26 mouse cellular contexts compared by ENCODE assay signal in the genomic region with DNA sequence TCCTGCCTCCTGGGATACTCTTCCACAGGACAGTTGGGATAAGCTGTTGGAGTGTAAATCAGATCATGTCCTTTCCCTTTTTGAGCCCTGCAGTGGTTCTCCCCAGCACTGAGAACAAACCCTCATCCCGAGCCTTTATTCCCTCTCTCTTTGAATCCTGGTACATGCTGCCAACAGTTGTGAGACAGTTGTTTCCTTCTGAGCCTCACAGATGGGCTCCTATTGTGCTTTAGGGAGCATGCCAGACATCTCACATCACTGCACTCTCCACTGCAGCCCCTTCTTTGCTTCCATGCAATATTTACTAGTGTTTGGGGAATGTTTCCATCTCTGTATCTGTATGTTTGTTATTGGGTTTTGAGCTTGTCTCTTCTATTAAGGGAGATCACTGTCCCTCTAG. TPM values are rescaled to one million over a fixed set of nuclear protein-coding genes. Genes with fewer than 3 reads are reported as not detected.
A peak's percentile ranks its signal among the peaks of the same experiment; 100 is the strongest.
DNase-seq lines count a peak whose midpoint lies in the region; ATAC-seq and TF ChIP-seq lines count a peak whose summit lies in the region.
"Had no signal": no experiment of that assay in that cellular context is flagged by ENCODE, and none has a peak within 500 bp of the region (broad histone marks: within the 10 kb centered on the region; RNA-seq: fewer than 3 reads in every experiment).

No protein-coding gene starts in this region.

- no peak for DNase-seq in forebrain, postnatal 0 days
- DNase-seq in hindbrain, embryonic 10.5 days (ENCODE audit: low spot score) = no peak
- peak; percentile 13 for DNase-seq in brain, adult 2 months (ENCODE audit: low read depth, low spot score)
- DNase-seq in urinary bladder, postnatal 14 days (ENCODE audit: low spot score) = no peak
- DNase-seq: adrenal gland, adult 8-10 months; adrenal gland, postnatal 36 days; B cell, adult 2 months; cerebellum, adult 11-12 months; cerebellum, adult 9-10 months; cerebellum, postnatal 25 days; gastrocnemius, postnatal 14 days; heart, postnatal 36 days had no signal

- no peak overlapping the region for H3K9ac ChIP-seq in forebrain, postnatal 0 days
- H3K9ac ChIP-seq in forebrain, embryonic 15.5 days (replicated peaks) = no peak overlapping the region
- H3K9ac ChIP-seq in hindbrain, embryonic 15.5 days = no peak overlapping the region
- H3K9ac ChIP-seq in neural tube, embryonic 15.5 days (replicated peaks) = no peak overlapping the region
- H3K9ac ChIP-seq: embryonic facial prominence, embryonic 12.5 days; heart, embryonic 13.5 days had no signal

- TF ChIP-seq CTCF in forebrain, postnatal 0 days (IDR thresholded peaks at IDR 0.05; ENCODE audit: low read depth) = no peak

- no peak overlapping the region for H3K27ac ChIP-seq in forebrain, postnatal 0 days (ENCODE audit: low read depth, low read length)
- H3K27ac ChIP-seq in forebrain, embryonic 15.5 days (replicated peaks) = no peak overlapping the region
- H3K27ac ChIP-seq in hindbrain, embryonic 15.5 days (replicated peaks) = peak overlapping the region; percentile 44; the same call in 1 of the 2 replicates
- H3K27ac ChIP-seq in hindbrain, embryonic 10.5 days = no peak overlapping the region
- H3K27ac ChIP-seq in neural tube, embryonic 15.5 days (replicated peaks) = no peak overlapping the region; the same call in 1 of the 2 replicates
- H3K27ac ChIP-seq: embryonic facial prominence, embryonic 12.5 days; heart, embryonic 13.5 days had no signal

- H3K27me3 ChIP-seq in forebrain, postnatal 0 days (ENCODE audit: insufficient read depth, low read length) = peaks cover 11% of the 10 kb centered on the region; the same call in 1 of the 2 replicates
- H3K27me3 ChIP-seq in forebrain, embryonic 15.5 days = no peaks in the 10 kb centered on the region
- no peaks in the 10 kb centered on the region for H3K27me3 ChIP-seq in hindbrain, embryonic 15.5 days
- no peaks in the 10 kb centered on the region for H3K27me3 ChIP-seq in hindbrain, embryonic 10.5 days (ENCODE audit: insufficient read depth, poor library complexity, severe bottlenecking)
- H3K27me3 ChIP-seq in neural tube, embryonic 15.5 days (replicated peaks) = no peaks in the 10 kb centered on the region
- H3K27me3 ChIP-seq: embryonic facial prominence, embryonic 12.5 days; heart, embryonic 13.5 days had no signal

- WGBS in forebrain, postnatal 0 days = 14% methylated on average over 1 of the region's 1 CpGs
- WGBS in forebrain, embryonic 15.5 days = 25% methylated on average over 1 of the region's 1 CpGs
- WGBS in hindbrain, embryonic 15.5 days = 17% methylated on average over 1 of the region's 1 CpGs
- WGBS in hindbrain, embryonic 10.5 days = 44% methylated on average over 1 of the region's 1 CpGs
- 11% methylated on average over 1 of the region's 1 CpGs for WGBS in neural tube, embryonic 15.5 days

- H3K4me1 ChIP-seq in forebrain, postnatal 0 days (ENCODE audit: insufficient read depth) = no peaks in the 10 kb centered on the region
- H3K4me1 ChIP-seq in forebrain, embryonic 15.5 days = no peaks in the 10 kb centered on the region
- H3K4me1 ChIP-seq in hindbrain, embryonic 15.5 days (replicated peaks) = peaks cover 12% of the 10 kb centered on the region
- H3K4me1 ChIP-seq in hindbrain, embryonic 10.5 days (replicated peaks) = no peaks in the 10 kb centered on the region; the same call in 1 of the 2 replicates
- peaks cover 32% of the 10 kb centered on the region for H3K4me1 ChIP-seq in neural tube, embryonic 15.5 days
- H3K4me1 ChIP-seq: embryonic facial prominence, embryonic 12.5 days; heart, embryonic 13.5 days had no signal

- no peaks in the 10 kb centered on the region for H3K36me3 ChIP-seq in forebrain, postnatal 0 days (ENCODE audit: insufficient read depth)
- H3K36me3 ChIP-seq in forebrain, embryonic 15.5 days = no peaks in the 10 kb centered on the region
- H3K36me3 ChIP-seq in hindbrain, embryonic 15.5 days = no peaks in the 10 kb centered on the region
- H3K36me3 ChIP-seq in hindbrain, embryonic 10.5 days = no peaks in the 10 kb centered on the region
- no peaks in the 10 kb centered on the region for H3K36me3 ChIP-seq in neural tube, embryonic 15.5 days
- H3K36me3 ChIP-seq: embryonic facial prominence, embryonic 12.5 days; G1E; heart, embryonic 13.5 days had no signal

- H3K9me3 ChIP-seq in forebrain, postnatal 0 days (ENCODE audit: low read length) = no peaks in the 10 kb centered on the region
- H3K9me3 ChIP-seq in forebrain, embryonic 15.5 days = no peaks in the 10 kb centered on the region
- H3K9me3 ChIP-seq in hindbrain, embryonic 15.5 days = no peaks in the 10 kb centered on the region
- H3K9me3 ChIP-seq in hindbrain, embryonic 10.5 days = no peaks in the 10 kb centered on the region
- H3K9me3 ChIP-seq in neural tube, embryonic 15.5 days (replicated peaks) = no peaks in the 10 kb centered on the region
- H3K9me3 ChIP-seq: embryonic facial prominence, embryonic 12.5 days; heart, embryonic 13.5 days had no signal

- peak; percentile 10; the same call in 1 of the 2 replicates for ATAC-seq in forebrain, postnatal 0 days
- no peak for ATAC-seq in forebrain, embryonic 15.5 days (replicated peaks)
- ATAC-seq in hindbrain, embryonic 15.5 days (ENCODE audit: low FRiP score, low read depth) = 0 out of 2 replicates have a peak, but pooled peaks have one; percentile 24
- ATAC-seq in neural tube, embryonic 15.5 days (ENCODE audit: low FRiP score) = peak; percentile 56
- ATAC-seq: CD4-positive, CD25-positive, alpha-beta regulatory T cell, adult 4 months; forebrain, embryonic 16.5 days; intestine, embryonic 16.5 days had no signal

- H3K4me2 ChIP-seq in forebrain, postnatal 0 days (ENCODE audit: low read depth) = no peak overlapping the region
- no peak overlapping the region for H3K4me2 ChIP-seq in forebrain, embryonic 15.5 days (replicated peaks)
- no peak overlapping the region for H3K4me2 ChIP-seq in hindbrain, embryonic 15.5 days
- no peak overlapping the region for H3K4me2 ChIP-seq in neural tube, embryonic 15.5 days
- H3K4me2 ChIP-seq: embryonic facial prominence, embryonic 12.5 days; heart, embryonic 13.5 days had no signal

- no peak overlapping the region for H3K4me3 ChIP-seq in forebrain, postnatal 0 days (ENCODE audit: low read depth, low read length)
- H3K4me3 ChIP-seq in forebrain, embryonic 15.5 days = no peak overlapping the region
- H3K4me3 ChIP-seq in hindbrain, embryonic 15.5 days = no peak overlapping the region
- H3K4me3 ChIP-seq in hindbrain, embryonic 10.5 days = no peak overlapping the region
- H3K4me3 ChIP-seq in neural tube, embryonic 15.5 days (replicated peaks) = no peak overlapping the region
- H3K4me3 ChIP-seq: embryonic facial prominence, embryonic 12.5 days; heart, embryonic 13.5 days had no signal

RNA-seq across cellular contexts. Expression of a gene that starts 6.6 kb away (rescaled TPM):
- total RNA-seq in forebrain, postnatal 0 days (2014; rRNA removed) = not detected in 2 replicates
- not detected in 2 replicates for polyA plus RNA-seq in forebrain, postnatal 0 days (2015; fragmentation: Nextera tagmentation; extraction: Ambion mirVana)
- polyA plus RNA-seq in forebrain, embryonic 15.5 days (2015; fragmentation: Nextera tagmentation; extraction: Ambion mirVana) = not detected in 2 replicates
- polyA plus RNA-seq in hindbrain, embryonic 15.5 days (2015; fragmentation: Nextera tagmentation; extraction: Ambion mirVana) = 4.5 and 8.5 TPM in 2 replicates
- polyA plus RNA-seq in hindbrain, embryonic 10.5 days (2016; fragmentation: Nextera tagmentation; extraction: Ambion mirVana) = not detected in 2 replicates
- 22.9 and 24.1 TPM in 2 replicates for polyA plus RNA-seq in neural tube, embryonic 15.5 days (2015; fragmentation: Nextera tagmentation; extraction: Ambion mirVana)
- total RNA-seq: adrenal gland, adult 8-10 months; adrenal gland, postnatal 36 days; G1E; gastrocnemius, adult 18-20 months; gastrocnemius, postnatal 14 days; heart, adult 8-10 months; heart, postnatal 36 days had no signal
- polyA plus RNA-seq: cortical plate, adult 2 months; embryonic facial prominence, embryonic 12.5 days; forebrain, embryonic 11.5 days; forebrain, embryonic 16.5 days; G1E; heart, embryonic 13.5 days; heart, postnatal 0 days had no signal

RNA-seq across cellular contexts. Expression of a gene that starts 58.2 kb away (rescaled TPM):
- total RNA-seq in forebrain, postnatal 0 days (2014; rRNA removed) = 3.5 and 4.4 TPM in 2 replicates
- polyA plus RNA-seq in forebrain, postnatal 0 days (2015; fragmentation: Nextera tagmentation; extraction: Ambion mirVana) = 1.7 and 3.6 TPM in 2 replicates
- polyA plus RNA-seq in forebrain, embryonic 15.5 days (2015; fragmentation: Nextera tagmentation; extraction: Ambion mirVana) = 1.3 TPM in 2 replicates
- 1.7 and 2.5 TPM in 2 replicates for polyA plus RNA-seq in hindbrain, embryonic 15.5 days (2015; fragmentation: Nextera tagmentation; extraction: Ambion mirVana)
- 2.7 and 3.0 TPM in 2 replicates for polyA plus RNA-seq in hindbrain, embryonic 10.5 days (2016; fragmentation: Nextera tagmentation; extraction: Ambion mirVana)
- polyA plus RNA-seq in neural tube, embryonic 15.5 days (2015; fragmentation: Nextera tagmentation; extraction: Ambion mirVana) = 2.0 and 7.3 TPM in 2 replicates
